Mouse (Mus musculus): Measurements from ENCODE around the gene Lyrm4.
"Not testable (repeated sequence)": the region's sequence is repeated elsewhere in the genome, so short reads cannot be mapped to it uniquely, and the experiment has no call there.

Gene Lyrm4

GRCm38 (mm10) chr13:35991185-35991584 is 126.1 kb downstream of the Lyrm4 start:
- not testable (repeated sequence) for DNase-seq

- no peak for DNase-seq
Measured at GRCm38 (mm10) chr13:35989329-35989728, 128.0 kb downstream of the Lyrm4 start.

- no peak for DNase-seq
Measured at GRCm38 (mm10) chr13:35982985-35983384, 134.3 kb downstream of the Lyrm4 start.

GRCm38 (mm10) chr13:35980471-35980870 is 136.9 kb downstream of the Lyrm4 start:
- no peak for DNase-seq

GRCm38 (mm10) chr13:35976912-35977311 is 140.4 kb downstream of the Lyrm4 start:
- no peak for DNase-seq

GRCm38 (mm10) chr13:35969829-35970228 is 147.5 kb downstream of the Lyrm4 start:
- no peak for DNase-seq

- DNase-seq, result no peak
Measured at GRCm38 (mm10) chr13:35969431-35969721, 147.9 kb downstream of the Lyrm4 start.

GRCm38 (mm10) chr13:35968719-35969430 is 148.5 kb downstream of the Lyrm4 start:
- peak; percentile 25 for DNase-seq

GRCm38 (mm10) chr13:35968131-35968718 is 149.1 kb downstream of the Lyrm4 start:
- no peak for DNase-seq

GRCm38 (mm10) chr13:35967690-35968089 is 149.6 kb downstream of the Lyrm4 start:
- no peak for DNase-seq

GRCm38 (mm10) chr13:35963583-35963982 is 153.7 kb downstream of the Lyrm4 start:
- no peak for DNase-seq

- DNase-seq, result no peak
Measured at GRCm38 (mm10) chr13:35959391-35960067, 157.8 kb downstream of the Lyrm4 start.

- no peak for DNase-seq
Measured at GRCm38 (mm10) chr13:35958539-35958938, 158.8 kb downstream of the Lyrm4 start, which contains the start of gene Ppp1r3g. Ppp1r3g (plus strand) TSS chr13:35958839.

- no peak for DNase-seq
Measured at GRCm38 (mm10) chr13:35949814-35950455, 167.4 kb downstream of the Lyrm4 start.

GRCm38 (mm10) chr13:35947354-35948000 is 169.8 kb downstream of the Lyrm4 start:
- DNase-seq, result peak; percentile 79

GRCm38 (mm10) chr13:35946659-35947353 is 170.5 kb downstream of the Lyrm4 start:
- DNase-seq, result no peak

- no peak for DNase-seq
Measured at GRCm38 (mm10) chr13:35940934-35941333, 176.4 kb downstream of the Lyrm4 start.

GRCm38 (mm10) chr13:35939871-35940665 is 177.3 kb downstream of the Lyrm4 start:
- no peak for DNase-seq

GRCm38 (mm10) chr13:35937991-35938390 is 179.3 kb downstream of the Lyrm4 start:
- no peak for DNase-seq
